Mouse (Mus musculus) neural tube, embryonic 14.5 days (tissue): Measurements from ENCODE around the gene Olfr49. TPM values are rescaled to one million over a fixed set of nuclear protein-coding genes. Genes with fewer than 3 reads are reported as not detected.
A peak's percentile ranks its signal among the peaks of the same experiment; 100 is the strongest.

Experiments used
- ATAC-seq: fragments of 200-750 bp; cut with Nextera tagmentation; 2 replicates; pipeline ENCODE4 v1.8.0; 2017; ENCODE audit warnings: low read depth, mild to moderate bottlenecking, moderate TSS enrichment, moderate library complexity
- H3K27ac ChIP-seq: fragments of 300-500 bp; sonication (generic); 2 replicates; pipeline ENCODE4 v1.5.1; 2014; ENCODE audit warnings: low read depth, mild to moderate bottlenecking, control low read depth, low read length, moderate library complexity, mixed read lengths
- H3K27me3 ChIP-seq: fragments of 300-500 bp; sonication (generic); 2 replicates; pipeline ENCODE4 v1.6.1; 2014; ENCODE audit warnings: low read length; ENCODE audit not compliant: control insufficient read depth, insufficient read depth
- H3K36me3 ChIP-seq: fragments of 300-500 bp; sonication (generic); 2 replicates; pipeline ENCODE4 v1.6.1; 2014; ENCODE audit warnings: low read length, mixed read lengths; ENCODE audit not compliant: control insufficient read depth, insufficient read depth
- H3K4me1 ChIP-seq: fragments of 300-500 bp; sonication (generic); 2 replicates; pipeline ENCODE4 v1.6.1; 2014; ENCODE audit warnings: low read length; ENCODE audit not compliant: control insufficient read depth, insufficient read depth
- H3K4me2 ChIP-seq: fragments of 300-500 bp; sonication (generic); 2 replicates; pipeline ENCODE4 v1.6.1; 2014; ENCODE audit warnings: mild to moderate bottlenecking, low read depth, low read length, control low read depth
- H3K4me3 ChIP-seq: fragments of 300-500 bp; sonication (generic); 2 replicates; pipeline ENCODE4 v1.5.1; 2014; ENCODE audit warnings: low read depth, low read length, control low read depth, mixed read lengths
- H3K9ac ChIP-seq: fragments of 300-500 bp; sonication (generic); replicated peaks from 2 replicates; pipeline ENCODE4 v1.6.1; 2014; ENCODE audit warnings: low read depth, mild to moderate bottlenecking, control low read depth, low read length, mixed read lengths
- H3K9me3 ChIP-seq: fragments of 300-500 bp; sonication (generic); 2 replicates; pipeline ENCODE4 v1.6.1; 2016; ENCODE audit warnings: low read length; ENCODE audit not compliant: control insufficient read depth
- WGBS: fragments of 180-500 bp; shearing (Covaris S2); extraction: QIAGEN DNeasy Blood & Tissue Kit; methylation state at CpG from one replicate; pipeline ENCODE4 v1.1.7; 2014; 5-methylcytosine and 5-hydroxymethylcytosine counted together
- polyA plus RNA-seq: library from polyadenylated mRNA; unstranded; fragments of >200 nt; fragmentation: Nextera tagmentation; extraction: Ambion mirVana; gene quantifications from 2 replicates; pipeline ENCODE4 v1.2.1, GENCODE M21; 2014

Olfr49 gene
- polyA plus RNA-seq, 1 experiment from 2014 or later, result not detected

GRCm38 (mm10) chr14:54239002-54239736 is 45.6 kb downstream of the Olfr49 start:
- H3K4me3 ChIP-seq, result no peak overlapping the region
- peak; percentile 34; the same call in 1 of the 2 replicates for ATAC-seq
- H3K36me3 ChIP-seq, result peaks cover 21% of the 10 kb centered on the region
- no peak overlapping the region for H3K4me2 ChIP-seq
- H3K9ac ChIP-seq, result no peak overlapping the region
- no peaks in the 10 kb centered on the region for H3K27me3 ChIP-seq
- 16% methylated on average over 7 of the region's 7 CpGs for WGBS
- H3K4me1 ChIP-seq, result peaks cover 11% of the 10 kb centered on the region; the same call in 1 of the 2 replicates
- H3K9me3 ChIP-seq, result no peaks in the 10 kb centered on the region
- no peak overlapping the region for H3K27ac ChIP-seq

GRCm38 (mm10) chr14:54236881-54237280 is 47.9 kb downstream of the Olfr49 start:
- H3K27ac ChIP-seq, result no peak overlapping the region
- H3K4me1 ChIP-seq, result peaks cover 14% of the 10 kb centered on the region; the same call in 1 of the 2 replicates
- H3K36me3 ChIP-seq, result peaks cover 13% of the 10 kb centered on the region
- WGBS, result 92% methylated on average over 5 of the region's 5 CpGs
- no peak overlapping the region for H3K4me3 ChIP-seq
- H3K9me3 ChIP-seq, result no peaks in the 10 kb centered on the region
- H3K9ac ChIP-seq, result no peak overlapping the region
- H3K27me3 ChIP-seq, result no peaks in the 10 kb centered on the region
- no peak overlapping the region for H3K4me2 ChIP-seq
- no peak for ATAC-seq

- no peak overlapping the region for H3K27ac ChIP-seq
- peaks cover 4% of the 10 kb centered on the region; the same call in 1 of the 2 replicates for H3K36me3 ChIP-seq
- no peaks in the 10 kb centered on the region for H3K9me3 ChIP-seq
- H3K27me3 ChIP-seq, result no peaks in the 10 kb centered on the region
- H3K4me2 ChIP-seq, result no peak overlapping the region
- no peak overlapping the region for H3K4me3 ChIP-seq
- 83% methylated on average over 5 of the region's 5 CpGs for WGBS
- no peak overlapping the region for H3K9ac ChIP-seq
- H3K4me1 ChIP-seq, result peaks cover 15% of the 10 kb centered on the region; the same call in 1 of the 2 replicates
- no peak for ATAC-seq
Observed at GRCm38 (mm10) chr14:54235825-54236540, 48.8 kb downstream of the Olfr49 start.

- whole genome bisulfite sequencing, result 61% methylated on average over 20 of the region's 20 CpGs
- H3K4me3 ChIP-seq, result no peak overlapping the region
- peaks cover 16% of the 10 kb centered on the region; the same call in 1 of the 2 replicates for H3K4me1 ChIP-seq
- peak overlapping the region; percentile 23; the same call in 1 of the 2 replicates for H3K27ac ChIP-seq
- H3K9ac ChIP-seq, result no peak overlapping the region
- no peaks in the 10 kb centered on the region for H3K9me3 ChIP-seq
- no peak overlapping the region for H3K4me2 ChIP-seq
- ATAC-seq, result peak; percentile 19; the same call in 1 of the 2 replicates
- no peaks in the 10 kb centered on the region for H3K36me3 ChIP-seq
- no peaks in the 10 kb centered on the region for H3K27me3 ChIP-seq
Observed at GRCm38 (mm10) chr14:54234231-54235040, 50.3 kb downstream of the Olfr49 start.

- H3K9me3 ChIP-seq, result no peaks in the 10 kb centered on the region
- no peaks in the 10 kb centered on the region for H3K27me3 ChIP-seq
- no peak overlapping the region for H3K4me3 ChIP-seq
- H3K9ac ChIP-seq, result no peak overlapping the region
- no peaks in the 10 kb centered on the region for H3K36me3 ChIP-seq
- H3K4me2 ChIP-seq, result no peak overlapping the region
- ATAC-seq, result no peak
- no peak overlapping the region for H3K27ac ChIP-seq
- H3K4me1 ChIP-seq, result peaks cover 22% of the 10 kb centered on the region
- 71% methylated on average over 16 of the region's 16 CpGs for WGBS
Observed at GRCm38 (mm10) chr14:54233559-54234143, 51.1 kb downstream of the Olfr49 start.

- no peak for ATAC-seq
- Histone ChIP-seq H3K4me2 (no peak overlapping the region), H3K4me1 (peaks cover 28% of the 10 kb centered on the region), H3K9ac (no peak overlapping the region), H3K27me3 (no peaks in the 10 kb centered on the region), H3K27ac (peak overlapping the region; percentile 35; the same call in 1 of the 2 replicates), H3K9me3 (no peaks in the 10 kb centered on the region), H3K4me3 (no peak overlapping the region), H3K36me3 (no peaks in the 10 kb centered on the region)
- WGBS, result 18% methylated on average over 9 of the region's 9 CpGs
Observed at GRCm38 (mm10) chr14:54232811-54233558, 51.8 kb downstream of the Olfr49 start.

- H3K9me3 ChIP-seq, result no peaks in the 10 kb centered on the region
- peaks cover 28% of the 10 kb centered on the region for H3K4me1 ChIP-seq
- H3K27me3 ChIP-seq, result no peaks in the 10 kb centered on the region
- ATAC-seq, result peak; percentile 18; the same call in 1 of the 2 replicates
- no peak overlapping the region for H3K4me2 ChIP-seq
- H3K36me3 ChIP-seq, result no peaks in the 10 kb centered on the region
- H3K9ac ChIP-seq, result no peak overlapping the region
- H3K27ac ChIP-seq, result peak overlapping the region; percentile 16; the same call in 1 of the 2 replicates
- H3K4me3 ChIP-seq, result no peak overlapping the region
- 32% methylated on average over 9 of the region's 9 CpGs for WGBS
Observed at GRCm38 (mm10) chr14:54232143-54232542, 52.6 kb downstream of the Olfr49 start.
